Mouse (Mus musculus) testis, adult 2 months (tissue): ENCODE results near the gene Akap11. TPM values are rescaled to one million over a fixed set of nuclear protein-coding genes. Genes with fewer than 3 reads are reported as not detected.

Experiments
- H3K27ac ChIP-seq: fragments of 200-500 bp; 2 replicates; pipeline ENCODE4 v1.5.1; 2012; ENCODE audit warnings: low read depth, low read length; ENCODE audit not compliant: control insufficient read depth, insufficient read depth
- H3K27me3 ChIP-seq: fragments of 200-500 bp; 2 replicates; pipeline ENCODE4 v1.6.1; 2012; ENCODE audit warnings: mild to moderate bottlenecking, low read length, moderate library complexity; ENCODE audit not compliant: control insufficient read depth, insufficient read depth
- H3K36me3 ChIP-seq: fragments of 200-500 bp; 2 replicates; pipeline ENCODE4 v1.6.1; 2012; ENCODE audit warnings: mild to moderate bottlenecking, low read length; ENCODE audit not compliant: control insufficient read depth, insufficient read depth
- H3K4me1 ChIP-seq: fragments of 200-500 bp; 2 replicates; pipeline ENCODE4 v1.6.1; 2012; ENCODE audit warnings: low read length; ENCODE audit not compliant: control insufficient read depth, insufficient read depth
- H3K4me3 ChIP-seq: fragments of 200-500 bp; 2 replicates; pipeline ENCODE4 v1.5.1; 2012; ENCODE audit warnings: low read depth, mild to moderate bottlenecking, low read length, moderate library complexity, mixed read lengths; ENCODE audit not compliant: control insufficient read depth
- CTCF ChIP-seq: fragments of 200-500 bp; IDR thresholded peaks from 2 replicates; pipeline ENCODE4 v1.5.1; 2012; ENCODE audit warnings: low read depth, mild to moderate bottlenecking, inconsistent platforms, low read length, moderate library complexity; ENCODE audit not compliant: control insufficient read depth, insufficient read depth, insufficient replicate concordance
- POLR2A ChIP-seq: fragments of 200-500 bp; IDR thresholded peaks from 2 replicates; pipeline ENCODE4 v1.6.1; 2012; ENCODE audit warnings: low read depth, mild to moderate bottlenecking, inconsistent platforms, low read length, moderate library complexity; ENCODE audit not compliant: control insufficient read depth
- polyA plus RNA-seq: library from polyadenylated mRNA; depleted of rRNA; stranded (reverse); fragments of >200 nt; gene quantifications from 2 replicates; pipeline ENCODE4 v1.2.3, GENCODE M21; 2012

Gene Akap11
- polyA plus RNA-seq, 1 experiment: 7.4 TPM

DNA sequence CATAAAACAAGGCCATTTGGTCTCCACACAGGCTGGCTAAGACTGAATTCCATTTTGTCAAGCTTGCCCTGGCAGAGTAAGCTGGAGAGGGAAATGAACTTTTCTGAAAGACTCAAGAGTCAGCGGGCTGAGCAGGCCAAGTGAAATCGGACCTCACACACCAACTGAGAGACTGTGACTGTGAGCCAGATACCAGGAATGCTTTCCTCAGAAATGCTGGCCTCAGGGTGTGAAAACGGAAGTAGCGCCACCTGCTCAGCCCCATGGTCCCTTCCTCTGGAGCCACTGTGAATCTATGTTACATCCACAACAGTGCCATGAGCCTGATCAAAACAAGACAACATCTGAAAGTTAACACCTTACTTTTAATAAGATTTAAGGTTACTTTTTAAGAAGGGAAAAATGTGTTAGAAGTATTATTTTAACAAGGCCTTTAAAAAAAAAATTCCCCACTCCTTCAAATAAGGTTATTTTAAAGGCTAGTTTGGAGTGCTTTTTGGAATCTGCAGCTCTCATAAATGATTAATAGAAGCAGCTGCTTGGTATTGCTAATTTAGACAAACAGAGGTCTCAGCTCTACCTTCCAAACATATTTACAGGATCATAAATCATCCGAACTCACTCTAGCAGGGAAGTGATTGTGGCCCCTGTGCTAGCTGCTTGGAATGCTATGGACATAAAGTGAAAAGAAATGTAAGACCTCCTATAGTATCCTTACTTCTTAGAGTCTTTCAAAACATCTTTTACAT lies 2.1 kb upstream of the Akap11 start:
- H3K4me3 ChIP-seq: peak overlapping the region; percentile 33
- peaks cover 3% of the 10 kb centered on the region; the same call in 1 of the 2 replicates for H3K4me1 ChIP-seq
- no peaks in the 10 kb centered on the region for H3K27me3 ChIP-seq
- no peak overlapping the region; the same call in 1 of the 2 replicates for H3K27ac ChIP-seq
- H3K36me3 ChIP-seq: no peaks in the 10 kb centered on the region
- TF ChIP-seq POLR2A (no peak), CTCF (no peak)

DNA sequence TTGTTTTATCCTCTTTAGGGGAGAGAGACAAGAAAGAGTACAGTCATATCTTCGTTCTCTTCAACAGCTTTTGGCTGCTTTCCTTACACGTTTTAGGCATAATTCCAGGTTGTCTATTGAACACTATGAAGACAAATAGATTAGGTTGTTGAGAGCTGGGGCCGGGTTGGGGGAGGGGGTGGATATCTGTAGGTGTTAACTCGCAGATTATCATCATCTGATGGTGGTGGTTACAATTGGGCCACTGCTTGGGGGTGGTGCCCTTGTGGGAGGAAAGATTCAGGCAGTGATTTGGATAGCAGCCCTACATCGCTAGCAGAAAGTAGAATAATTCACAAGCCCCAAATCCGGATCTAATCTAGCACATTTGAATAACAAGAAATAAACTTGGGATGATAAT lies 943 bp upstream of the Akap11 start:
- Histone ChIP-seq H3K4me3 (peak overlapping the region; percentile 84), H3K36me3 (no peaks in the 10 kb centered on the region), H3K27ac (peak overlapping the region; percentile 88), H3K27me3 (no peaks in the 10 kb centered on the region), H3K4me1 (peaks cover 3% of the 10 kb centered on the region; the same call in 1 of the 2 replicates)
- TF ChIP-seq CTCF (no peak), POLR2A (no peak)

DNA sequence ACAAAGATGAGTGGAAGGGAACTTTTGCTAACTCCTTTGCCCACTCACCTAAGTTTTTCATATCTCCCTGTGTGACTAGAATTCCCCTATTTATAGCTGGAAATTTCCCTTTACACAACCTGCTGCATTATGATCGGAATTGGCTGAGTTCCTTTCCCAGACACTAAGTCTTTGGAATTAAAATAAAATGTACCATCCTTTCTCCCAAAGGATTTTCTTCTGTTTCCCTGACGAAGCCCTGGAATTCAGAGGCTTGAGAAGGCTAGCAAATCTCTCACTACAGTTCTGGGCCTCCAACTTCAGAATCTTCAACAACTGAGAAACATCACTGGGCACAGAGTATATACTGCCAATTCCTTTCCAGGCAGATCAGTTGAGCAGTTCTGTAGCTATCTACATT lies 1.2 kb downstream of the Akap11 start:
- Histone ChIP-seq H3K27ac (no peak overlapping the region), H3K4me1 (peaks cover 3% of the 10 kb centered on the region; the same call in 1 of the 2 replicates), H3K27me3 (no peaks in the 10 kb centered on the region), H3K36me3 (no peaks in the 10 kb centered on the region), H3K4me3 (no peak overlapping the region; the same call in 1 of the 2 replicates)
- TF ChIP-seq POLR2A (no peak), CTCF (no peak)

DNA sequence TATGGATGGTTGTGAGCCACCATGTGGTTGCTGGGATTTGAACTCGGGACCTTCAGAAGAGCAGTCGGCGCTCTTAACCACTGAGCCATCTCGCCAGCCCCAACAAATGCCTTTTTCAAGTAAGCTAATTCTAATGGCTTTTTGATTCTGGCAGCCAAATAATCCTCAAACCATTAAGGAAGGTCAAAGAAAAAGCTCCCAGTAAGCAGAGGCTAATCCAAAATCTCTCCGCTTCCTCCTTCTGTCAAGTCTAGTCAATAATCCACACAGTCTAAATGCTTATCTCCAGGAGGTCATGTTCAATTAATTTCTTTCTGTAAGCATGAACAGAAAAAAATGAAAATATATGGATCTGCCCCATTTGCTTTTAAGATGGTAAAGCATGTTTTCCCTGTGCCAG lies 2.0 kb downstream of the Akap11 start:
- H3K27ac ChIP-seq: no peak overlapping the region
- no peaks in the 10 kb centered on the region for H3K36me3 ChIP-seq
- no peak overlapping the region for H3K4me3 ChIP-seq
- TF ChIP-seq POLR2A: no peak
- no peak for TF ChIP-seq CTCF
- no peaks in the 10 kb centered on the region for H3K27me3 ChIP-seq
- peaks cover 3% of the 10 kb centered on the region; the same call in 1 of the 2 replicates for H3K4me1 ChIP-seq

DNA sequence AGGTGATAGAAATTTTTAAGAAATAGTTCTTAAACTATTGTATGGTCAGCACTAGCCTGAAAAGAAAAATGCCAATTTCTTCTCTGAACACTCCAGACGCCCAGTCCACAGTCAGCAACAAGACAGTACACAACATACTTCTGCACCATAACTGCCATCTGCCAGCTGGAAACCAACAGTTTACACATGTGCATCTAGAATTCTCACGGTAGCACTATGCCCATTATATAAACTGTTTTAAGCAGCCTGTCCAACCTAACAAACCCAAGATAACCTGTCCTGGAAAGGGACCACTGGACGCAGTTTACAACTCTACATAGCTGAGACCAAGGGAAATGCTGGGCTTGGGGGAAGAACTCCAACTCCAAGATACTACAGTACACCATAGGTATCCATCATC lies 2.9 kb downstream of the Akap11 start:
- TF ChIP-seq CTCF: no peak
- no peak for TF ChIP-seq POLR2A
- H3K27ac ChIP-seq: no peak overlapping the region
- H3K4me3 ChIP-seq: no peak overlapping the region
- peaks cover 3% of the 10 kb centered on the region; the same call in 1 of the 2 replicates for H3K4me1 ChIP-seq
- H3K27me3 ChIP-seq: no peaks in the 10 kb centered on the region
- no peaks in the 10 kb centered on the region for H3K36me3 ChIP-seq

DNA sequence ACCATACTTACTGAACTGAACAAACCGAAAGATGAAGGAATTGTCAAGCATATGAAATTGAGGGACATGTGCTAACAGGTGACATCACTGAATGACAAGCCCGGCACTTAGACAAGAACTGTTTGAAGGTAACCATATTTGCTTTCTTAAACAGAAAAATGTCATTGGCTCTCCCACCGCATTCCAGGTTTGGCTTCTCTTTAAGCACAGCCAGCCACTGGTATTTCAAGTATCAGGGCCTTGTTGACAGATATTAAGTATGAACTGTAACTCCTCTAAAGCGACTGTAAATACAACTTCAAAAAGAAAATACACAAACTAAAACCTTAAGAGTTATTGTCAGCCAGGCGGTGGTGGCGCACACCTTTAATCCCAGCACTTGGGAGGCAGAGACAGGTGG lies 4.3 kb downstream of the Akap11 start:
- H3K27ac ChIP-seq: no peak overlapping the region
- no peaks in the 10 kb centered on the region for H3K27me3 ChIP-seq
- no peak for TF ChIP-seq CTCF
- TF ChIP-seq POLR2A: no peak

DNA sequence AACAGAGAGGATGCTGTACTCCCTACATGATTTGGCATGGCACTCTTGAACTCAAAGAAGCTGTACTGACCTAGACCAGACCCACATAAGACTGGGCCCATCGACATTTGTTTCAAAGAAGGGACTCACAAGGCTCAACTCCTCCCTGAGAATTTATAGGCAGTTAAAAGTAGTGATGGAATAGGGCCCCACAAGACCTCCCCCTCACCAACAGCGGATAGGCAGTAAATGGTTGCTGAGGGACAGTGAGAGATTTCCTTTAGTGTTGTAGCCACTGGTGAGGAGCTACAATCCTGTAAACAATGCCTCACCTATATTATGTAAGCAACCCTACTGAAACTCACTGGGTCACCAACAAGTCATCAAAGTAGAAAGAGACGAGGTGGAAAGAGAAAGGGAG lies 6.4 kb downstream of the Akap11 start:
- Histone ChIP-seq H3K27ac (no peak overlapping the region), H3K36me3 (no peaks in the 10 kb centered on the region), H3K4me1 (no peaks in the 10 kb centered on the region), H3K27me3 (no peaks in the 10 kb centered on the region), H3K4me3 (no peak overlapping the region)
- TF ChIP-seq CTCF (no peak), POLR2A (no peak)

More for the DNA sequence above, 4.3 kb downstream of the Akap11 start:
- Histone ChIP-seq H3K36me3 (no peaks in the 10 kb centered on the region), H3K4me1 (no peaks in the 10 kb centered on the region), H3K4me3 (no peak overlapping the region)
